ENCODE assay signal across 26 mouse cellular contexts in the genomic region with DNA sequence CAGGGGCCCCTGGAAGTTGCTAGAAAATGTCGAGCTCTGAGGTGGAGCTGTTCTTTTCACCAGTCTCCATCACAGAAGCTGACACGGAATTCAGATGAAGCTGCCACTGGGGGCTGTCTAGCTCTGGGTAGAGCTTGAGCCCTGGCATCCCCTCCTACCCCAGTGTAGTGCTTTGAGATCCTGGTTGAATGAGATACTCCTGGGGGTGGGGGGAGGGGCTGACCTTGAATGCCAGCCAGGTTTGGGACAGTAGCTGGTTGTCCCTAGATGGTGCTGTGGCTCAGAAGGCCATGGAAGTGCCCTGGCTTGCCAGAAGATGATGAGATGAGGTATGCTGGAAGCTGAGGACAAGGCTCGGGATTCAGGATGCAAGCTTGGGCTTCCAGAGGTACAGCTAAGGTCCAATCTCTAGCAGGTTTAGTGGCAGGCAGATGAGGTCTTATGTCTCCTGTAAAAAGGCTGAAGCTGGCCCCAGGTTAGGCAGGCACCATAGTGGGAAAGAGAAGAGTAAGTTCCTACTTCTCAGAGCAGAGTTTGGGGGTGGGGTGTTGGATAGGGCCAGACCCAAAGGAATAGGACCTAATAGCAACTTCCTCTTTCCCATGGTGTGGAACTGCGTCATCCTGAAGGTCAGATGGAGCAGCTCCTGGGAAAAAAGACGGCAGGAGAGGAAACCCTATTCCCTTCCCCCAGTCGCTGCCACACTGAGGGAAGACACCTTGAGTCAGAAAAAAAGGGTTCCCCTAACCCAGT. TPM values are rescaled to one million over a fixed set of nuclear protein-coding genes. Genes with fewer than 3 reads are reported as not detected.
A peak's percentile ranks its signal among the peaks of the same experiment; 100 is the strongest.
DNase-seq lines count a peak whose midpoint lies in the region; ATAC-seq and TF ChIP-seq lines count a peak whose summit lies in the region.
"Had no signal": no experiment of that assay in that cellular context is flagged by ENCODE, and none has a peak within 500 bp of the region (broad histone marks: within the 10 kb centered on the region; RNA-seq: fewer than 3 reads in every experiment).

No protein-coding gene starts in this region.

- no peak overlapping the region for H3K9ac ChIP-seq in forebrain, postnatal 0 days
- no peak overlapping the region for H3K9ac ChIP-seq in forebrain, embryonic 13.5 days
- H3K9ac ChIP-seq in hindbrain, embryonic 14.5 days = no peak overlapping the region
- H3K9ac ChIP-seq in hindbrain, embryonic 11.5 days (ENCODE audit: low read depth, low read length) = no peak overlapping the region
- no peak overlapping the region for H3K9ac ChIP-seq in midbrain, embryonic 11.5 days (ENCODE audit: low read length)
- H3K9ac ChIP-seq in midbrain, embryonic 15.5 days = no peak overlapping the region
- H3K9ac ChIP-seq: embryonic facial prominence, embryonic 15.5 days; forebrain, embryonic 12.5 days; lung, embryonic 15.5 days; neural tube, embryonic 13.5 days had no signal

- no peaks in the 10 kb centered on the region; the same call in 1 of the 2 replicates for H3K4me1 ChIP-seq in forebrain, postnatal 0 days (ENCODE audit: insufficient read depth)
- peaks cover 31% of the 10 kb centered on the region for H3K4me1 ChIP-seq in forebrain, embryonic 13.5 days
- peaks cover 21% of the 10 kb centered on the region for H3K4me1 ChIP-seq in hindbrain, embryonic 14.5 days (replicated peaks; ENCODE audit: control insufficient read depth, insufficient read depth, low read length)
- no peaks in the 10 kb centered on the region for H3K4me1 ChIP-seq in hindbrain, embryonic 11.5 days (replicated peaks; ENCODE audit: control insufficient read depth, insufficient read depth, low read length)
- no peaks in the 10 kb centered on the region for H3K4me1 ChIP-seq in midbrain, embryonic 11.5 days (ENCODE audit: control insufficient read depth, insufficient read depth, low read length)
- H3K4me1 ChIP-seq in midbrain, embryonic 15.5 days = peaks cover 13% of the 10 kb centered on the region
- H3K4me1 ChIP-seq in limb, embryonic 10.5 days = peaks cover 38% of the 10 kb centered on the region

- WGBS in forebrain, postnatal 0 days = 61% methylated on average over 6 of the region's 6 CpGs
- 58% methylated on average over 6 of the region's 6 CpGs for WGBS in forebrain, embryonic 13.5 days
- 72% methylated on average over 6 of the region's 6 CpGs for WGBS in hindbrain, embryonic 14.5 days
- 61% methylated on average over 6 of the region's 6 CpGs for WGBS in hindbrain, embryonic 11.5 days
- 77% methylated on average over 6 of the region's 6 CpGs for WGBS in midbrain, embryonic 11.5 days
- 60% methylated on average over 6 of the region's 6 CpGs for WGBS in midbrain, embryonic 15.5 days
- WGBS in limb, embryonic 10.5 days = 71% methylated on average over 6 of the region's 6 CpGs

- H3K4me2 ChIP-seq in forebrain, postnatal 0 days (ENCODE audit: low read depth) = no peak overlapping the region
- no peak overlapping the region for H3K4me2 ChIP-seq in forebrain, embryonic 13.5 days
- no peak overlapping the region for H3K4me2 ChIP-seq in hindbrain, embryonic 14.5 days (replicated peaks)
- no peak overlapping the region for H3K4me2 ChIP-seq in hindbrain, embryonic 11.5 days (replicated peaks; ENCODE audit: low read depth, low read length)
- H3K4me2 ChIP-seq in midbrain, embryonic 11.5 days = no peak overlapping the region
- no peak overlapping the region for H3K4me2 ChIP-seq in midbrain, embryonic 15.5 days
- H3K4me2 ChIP-seq: embryonic facial prominence, embryonic 15.5 days; forebrain, embryonic 12.5 days; lung, embryonic 15.5 days; neural tube, embryonic 13.5 days had no signal

- DNase-seq in forebrain, postnatal 0 days = no peak
- DNase-seq in hindbrain, embryonic 14.5 days (ENCODE audit: low spot score) = no peak
- DNase-seq in hindbrain, embryonic 11.5 days (ENCODE audit: low spot score) = no peak
- peak; percentile 69 for DNase-seq in midbrain, embryonic 11.5 days (ENCODE audit: low spot score, missing footprints)
- peak; percentile 24 for DNase-seq in limb, embryonic 10.5 days (ENCODE audit: low spot score)
- DNase-seq: adrenal gland, postnatal 36 days; cerebellum, adult 9-10 months; embryo, embryonic 11 days; kidney, adult 9 months; kidney, postnatal 4 days; spleen, adult 18-20 months; thymus, adult 2 months had no signal

- no peak for ATAC-seq in forebrain, postnatal 0 days
- no peak for ATAC-seq in forebrain, embryonic 13.5 days
- ATAC-seq in hindbrain, embryonic 14.5 days (ENCODE audit: low FRiP score) = 0 out of 2 replicates have a peak, but pooled peaks have one; percentile 34
- no peak for ATAC-seq in hindbrain, embryonic 11.5 days (ENCODE audit: low FRiP score)
- ATAC-seq in midbrain, embryonic 11.5 days (ENCODE audit: low FRiP score) = no peak
- no peak for ATAC-seq in midbrain, embryonic 15.5 days (replicated peaks)
- ATAC-seq in megakaryocyte-erythroid progenitor cell, adult 5-6 weeks (replicated peaks; ENCODE audit: low FRiP score, low TSS enrichment, poor library complexity, severe bottlenecking) = no peak
- ATAC-seq: activated CD4-positive, CD25-positive, alpha-beta regulatory T cell, adult 4 months had no signal

- H3K27ac ChIP-seq in forebrain, postnatal 0 days (ENCODE audit: low read depth, low read length) = no peak overlapping the region
- H3K27ac ChIP-seq in forebrain, embryonic 13.5 days = no peak overlapping the region
- no peak overlapping the region for H3K27ac ChIP-seq in hindbrain, embryonic 14.5 days
- H3K27ac ChIP-seq in hindbrain, embryonic 11.5 days (ENCODE audit: low read depth, low read length) = no peak overlapping the region
- no peak overlapping the region for H3K27ac ChIP-seq in midbrain, embryonic 11.5 days (ENCODE audit: low read depth, low read length)
- no peak overlapping the region for H3K27ac ChIP-seq in midbrain, embryonic 15.5 days
- H3K27ac ChIP-seq in limb, embryonic 10.5 days = no peak overlapping the region
- H3K27ac ChIP-seq: embryonic facial prominence, embryonic 15.5 days; forebrain, embryonic 12.5 days; lung, embryonic 15.5 days; neural tube, embryonic 13.5 days had no signal

- no peak overlapping the region for H3K4me3 ChIP-seq in forebrain, postnatal 0 days (ENCODE audit: low read depth, low read length)
- no peak overlapping the region for H3K4me3 ChIP-seq in forebrain, embryonic 13.5 days
- H3K4me3 ChIP-seq in hindbrain, embryonic 14.5 days (replicated peaks; ENCODE audit: low read length) = no peak overlapping the region
- no peak overlapping the region for H3K4me3 ChIP-seq in hindbrain, embryonic 11.5 days (ENCODE audit: low read depth, low read length)
- H3K4me3 ChIP-seq in midbrain, embryonic 11.5 days (ENCODE audit: low read depth, low read length) = no peak overlapping the region
- H3K4me3 ChIP-seq in midbrain, embryonic 15.5 days = no peak overlapping the region
- H3K4me3 ChIP-seq in limb, embryonic 10.5 days = no peak overlapping the region
- H3K4me3 ChIP-seq: embryonic facial prominence, embryonic 15.5 days; forebrain, embryonic 12.5 days; lung, embryonic 15.5 days; neural tube, embryonic 13.5 days had no signal

- no peaks in the 10 kb centered on the region for H3K27me3 ChIP-seq in forebrain, postnatal 0 days (ENCODE audit: insufficient read depth, low read length)
- H3K27me3 ChIP-seq in forebrain, embryonic 13.5 days = no peaks in the 10 kb centered on the region
- H3K27me3 ChIP-seq in hindbrain, embryonic 14.5 days (ENCODE audit: control insufficient read depth, insufficient read depth, low read length) = no peaks in the 10 kb centered on the region
- H3K27me3 ChIP-seq in hindbrain, embryonic 11.5 days (ENCODE audit: control insufficient read depth, insufficient read depth, low read length) = no peaks in the 10 kb centered on the region
- no peaks in the 10 kb centered on the region for H3K27me3 ChIP-seq in midbrain, embryonic 11.5 days (ENCODE audit: control insufficient read depth, insufficient read depth, low read length)
- no peaks in the 10 kb centered on the region for H3K27me3 ChIP-seq in midbrain, embryonic 15.5 days (replicated peaks)
- H3K27me3 ChIP-seq in limb, embryonic 10.5 days (ENCODE audit: low read depth, poor library complexity, severe bottlenecking) = no peaks in the 10 kb centered on the region
- H3K27me3 ChIP-seq: embryonic facial prominence, embryonic 15.5 days; forebrain, embryonic 12.5 days; lung, embryonic 15.5 days; neural tube, embryonic 13.5 days had no signal

- H3K9me3 ChIP-seq in forebrain, postnatal 0 days (ENCODE audit: low read length) = no peaks in the 10 kb centered on the region
- no peaks in the 10 kb centered on the region for H3K9me3 ChIP-seq in forebrain, embryonic 13.5 days (replicated peaks)
- no peaks in the 10 kb centered on the region for H3K9me3 ChIP-seq in hindbrain, embryonic 14.5 days (ENCODE audit: control insufficient read depth, low read length)
- no peaks in the 10 kb centered on the region for H3K9me3 ChIP-seq in hindbrain, embryonic 11.5 days (ENCODE audit: control insufficient read depth, low read length)
- no peaks in the 10 kb centered on the region for H3K9me3 ChIP-seq in midbrain, embryonic 11.5 days (ENCODE audit: control insufficient read depth, low read length)
- no peaks in the 10 kb centered on the region for H3K9me3 ChIP-seq in midbrain, embryonic 15.5 days
- H3K9me3 ChIP-seq in limb, embryonic 10.5 days (replicated peaks) = no peaks in the 10 kb centered on the region
- H3K9me3 ChIP-seq: embryonic facial prominence, embryonic 15.5 days; forebrain, embryonic 12.5 days; lung, embryonic 15.5 days; neural tube, embryonic 13.5 days had no signal

- H3K36me3 ChIP-seq in forebrain, postnatal 0 days (ENCODE audit: insufficient read depth) = peaks cover 2% of the 10 kb centered on the region; the same call in 1 of the 2 replicates
- peaks cover 3% of the 10 kb centered on the region for H3K36me3 ChIP-seq in forebrain, embryonic 13.5 days (ENCODE audit: poor library complexity, severe bottlenecking)
- 0 out of 2 replicates have a peak, but pooled peaks cover 4% of the 10 kb centered on the region for H3K36me3 ChIP-seq in hindbrain, embryonic 14.5 days (replicated peaks; ENCODE audit: control insufficient read depth, insufficient read depth)
- no peaks in the 10 kb centered on the region for H3K36me3 ChIP-seq in hindbrain, embryonic 11.5 days (ENCODE audit: control insufficient read depth, insufficient read depth, low read length)
- no peaks in the 10 kb centered on the region for H3K36me3 ChIP-seq in midbrain, embryonic 11.5 days (ENCODE audit: control insufficient read depth, insufficient read depth, low read length)
- H3K36me3 ChIP-seq in midbrain, embryonic 15.5 days (replicated peaks) = peaks cover 4% of the 10 kb centered on the region; the same call in 1 of the 2 replicates
- peaks cover 13% of the 10 kb centered on the region for H3K36me3 ChIP-seq in limb, embryonic 10.5 days

- peak; percentile 22; the same call in 1 of the 2 replicates for TF ChIP-seq CTCF in forebrain, postnatal 0 days (IDR thresholded peaks at IDR 0.05; ENCODE audit: low read depth)

RNA-seq across cellular contexts. Expression of a gene that starts 2.4 kb away (rescaled TPM):
- not detected in 2 replicates for total RNA-seq in forebrain, postnatal 0 days (2014; rRNA removed)
- not detected in 2 replicates for polyA plus RNA-seq in forebrain, postnatal 0 days (2015; fragmentation: Nextera tagmentation; extraction: Ambion mirVana)
- polyA plus RNA-seq in forebrain, embryonic 13.5 days (2015; fragmentation: Nextera tagmentation; extraction: Ambion mirVana) = not detected in 2 replicates
- polyA plus RNA-seq in hindbrain, embryonic 14.5 days (2014; fragmentation: Nextera tagmentation; extraction: Ambion mirVana) = not detected in 2 replicates
- polyA plus RNA-seq in hindbrain, embryonic 11.5 days (2014; fragmentation: Nextera tagmentation; extraction: Ambion mirVana) = not detected in 2 replicates
- not detected in 2 replicates for polyA plus RNA-seq in midbrain, embryonic 11.5 days (2014; fragmentation: Nextera tagmentation; extraction: Ambion mirVana)
- not detected in 2 replicates for polyA plus RNA-seq in midbrain, embryonic 15.5 days (2015; fragmentation: Nextera tagmentation; extraction: Ambion mirVana)
- polyA plus RNA-seq in limb, embryonic 10.5 days (2016; fragmentation: Nextera tagmentation; extraction: Ambion mirVana) = not detected in 2 replicates
- not detected in 2 replicates for total RNA-seq in megakaryocyte-erythroid progenitor cell, adult 5-6 weeks (2014; fragmentation: Nextera tagmentation)
- not detected in 2 replicates for total RNA-seq in megakaryocyte-erythroid progenitor cell, adult 5-6 weeks (2017)
- total RNA-seq: adrenal gland, postnatal 36 days; gastrocnemius, postnatal 4 days; layer of hippocampus, postnatal 25 days; left cerebral cortex, postnatal 25 days; liver, adult 2 months; megakaryocyte progenitor cell, adult 5-6 weeks had no signal
- polyA plus RNA-seq: activated CD4-positive, CD25-positive, alpha-beta regulatory T cell, adult 4 months; embryonic facial prominence, embryonic 15.5 days; forebrain, embryonic 12.5 days; lung, embryonic 15.5 days; neural tube, embryonic 13.5 days; stomach, embryonic 14.5 days had no signal

RNA-seq across cellular contexts. Expression of a gene that starts 23.7 kb away (rescaled TPM):
- not detected in 2 replicates for total RNA-seq in forebrain, postnatal 0 days (2014; rRNA removed)
- not detected in 2 replicates for polyA plus RNA-seq in forebrain, postnatal 0 days (2015; fragmentation: Nextera tagmentation; extraction: Ambion mirVana)
- not detected in 2 replicates for polyA plus RNA-seq in forebrain, embryonic 13.5 days (2015; fragmentation: Nextera tagmentation; extraction: Ambion mirVana)
- not detected in 2 replicates for polyA plus RNA-seq in hindbrain, embryonic 14.5 days (2014; fragmentation: Nextera tagmentation; extraction: Ambion mirVana)
- polyA plus RNA-seq in hindbrain, embryonic 11.5 days (2014; fragmentation: Nextera tagmentation; extraction: Ambion mirVana) = not detected in 2 replicates
- polyA plus RNA-seq in midbrain, embryonic 11.5 days (2014; fragmentation: Nextera tagmentation; extraction: Ambion mirVana) = not detected in 2 replicates
- polyA plus RNA-seq in midbrain, embryonic 15.5 days (2015; fragmentation: Nextera tagmentation; extraction: Ambion mirVana) = not detected in 2 replicates
- not detected in 2 replicates for polyA plus RNA-seq in limb, embryonic 10.5 days (2016; fragmentation: Nextera tagmentation; extraction: Ambion mirVana)
- total RNA-seq in megakaryocyte-erythroid progenitor cell, adult 5-6 weeks (2014; fragmentation: Nextera tagmentation) = not detected in 2 replicates
- total RNA-seq in megakaryocyte-erythroid progenitor cell, adult 5-6 weeks (2017) = not detected in 2 replicates
- total RNA-seq: adrenal gland, postnatal 36 days; gastrocnemius, postnatal 4 days; layer of hippocampus, postnatal 25 days; left cerebral cortex, postnatal 25 days; liver, adult 2 months; megakaryocyte progenitor cell, adult 5-6 weeks had no signal
- polyA plus RNA-seq: activated CD4-positive, CD25-positive, alpha-beta regulatory T cell, adult 4 months; embryonic facial prominence, embryonic 15.5 days; forebrain, embryonic 12.5 days; liver, adult 2 months; lung, embryonic 15.5 days; neural tube, embryonic 13.5 days; stomach, embryonic 14.5 days had no signal

Comparison
In these comparisons a context has a peak if more than half of its experiments do, and no peak if none do; other contexts are left out.
1. DNase-seq: peak in midbrain, embryonic 11.5 days (single experiment) and limb, embryonic 10.5 days (single experiment); none in forebrain, postnatal 0 days (single experiment), hindbrain, embryonic 14.5 days (single experiment) and hindbrain, embryonic 11.5 days (single experiment).